Mouse (Mus musculus) embryonic facial prominence, embryonic 13.5 days (tissue): ENCODE results near the gene Shroom1. TPM values are rescaled to one million over a fixed set of nuclear protein-coding genes. Genes with fewer than 3 reads are reported as not detected.

Experiments
- ATAC-seq: fragments of 200-750 bp; cut with Nextera tagmentation; 2 replicates; pipeline ENCODE4 v1.8.0; 2017; ENCODE audit warnings: low read depth; ENCODE audit not compliant: insufficient number of reproducible peaks, insufficient read depth, low FRiP score, low TSS enrichment
- H3K27ac ChIP-seq: fragments of 300-500 bp; sonication (generic); 2 replicates; pipeline ENCODE4 v1.5.1; 2015; ENCODE audit warnings: moderate library complexity, mild to moderate bottlenecking, inconsistent platforms
- H3K27me3 ChIP-seq: fragments of 300-500 bp; sonication (generic); 2 replicates; pipeline ENCODE4 v1.6.1; 2015; ENCODE audit warnings: mild to moderate bottlenecking, inconsistent platforms
- H3K36me3 ChIP-seq: fragments of 300-500 bp; sonication (generic); 2 replicates; pipeline ENCODE4 v1.6.1; 2015; ENCODE audit warnings: mild to moderate bottlenecking, inconsistent platforms
- H3K4me1 ChIP-seq: fragments of 300-500 bp; sonication (generic); 2 replicates; pipeline ENCODE4 v1.6.1; 2015; ENCODE audit warnings: inconsistent platforms
- H3K4me2 ChIP-seq: fragments of 300-500 bp; sonication (generic); 2 replicates; pipeline ENCODE4 v1.6.1; 2015; ENCODE audit warnings: moderate library complexity, mild to moderate bottlenecking, inconsistent platforms
- H3K4me3 ChIP-seq: fragments of 300-500 bp; sonication (generic); 2 replicates; pipeline ENCODE4 v1.5.1; 2015; ENCODE audit warnings: mild to moderate bottlenecking, inconsistent platforms
- H3K9ac ChIP-seq: fragments of 300-500 bp; sonication (generic); 2 replicates; pipeline ENCODE4 v1.6.1; 2015; ENCODE audit warnings: mild to moderate bottlenecking, inconsistent platforms
- H3K9me3 ChIP-seq: fragments of 300-500 bp; sonication (generic); 2 replicates; pipeline ENCODE4 v1.6.1; 2016; ENCODE audit warnings: inconsistent platforms
- WGBS: fragments of 180-500 bp; shearing (Covaris S2); methylation state at CpG from one replicate; pipeline ENCODE4 v1.1.7; 2015; ENCODE audit warnings: mixed read lengths; 5-methylcytosine and 5-hydroxymethylcytosine counted together
- polyA plus RNA-seq: library from polyadenylated mRNA; unstranded; fragments of >200 nt; fragmentation: Nextera tagmentation; extraction: Ambion mirVana; gene quantifications from 2 replicates; pipeline ENCODE4 v1.2.1, GENCODE M21; 2015

Gene Shroom1
- polyA plus RNA-seq, 1 experiment from 2014 or later, result 5.7 TPM

GRCm38 (mm10) chr11:53429182-53429581 is 27.8 kb upstream of the Shroom1 start:
- ATAC-seq, result no peak
- Histone ChIP-seq H3K9me3 (no peaks in the 10 kb centered on the region), H3K4me3 (0 out of 2 replicates have a peak overlapping the region, but pooled peaks have one; percentile 85)

GRCm38 (mm10) chr11:53430300-53430669 is 26.7 kb upstream of the Shroom1 start:
- H3K36me3 ChIP-seq, result peaks cover 9% of the 10 kb centered on the region
- H3K9me3 ChIP-seq, result no peaks in the 10 kb centered on the region
- H3K27ac ChIP-seq, result peak overlapping the region; percentile 73
- H3K4me3 ChIP-seq, result peak overlapping the region; percentile 85
- under 1% methylated on average over 34 of the region's 34 CpGs for WGBS
- peak overlapping the region; percentile 66 for H3K4me2 ChIP-seq
- ATAC-seq, result peak; percentile 23
- no peaks in the 10 kb centered on the region for H3K27me3 ChIP-seq
- peaks cover 11% of the 10 kb centered on the region for H3K4me1 ChIP-seq
- peak overlapping the region; percentile 92 for H3K9ac ChIP-seq

More at GRCm38 (mm10) chr11:53429182-53429581, 27.8 kb upstream of the Shroom1 start:
- Histone ChIP-seq H3K36me3 (peaks cover 9% of the 10 kb centered on the region), H3K27me3 (no peaks in the 10 kb centered on the region), H3K4me1 (peaks cover 11% of the 10 kb centered on the region), H3K4me2 (peak overlapping the region; percentile 66), H3K9ac (no peak overlapping the region), H3K27ac (no peak overlapping the region)

GRCm38 (mm10) chr11:53430670-53431346 is 26.2 kb upstream of the Shroom1 start, which contains the start of the genes Uqcrq and Gdf9:
TSS of gene Uqcrq (minus strand) at chr11:53430831.
TSS of gene Gdf9 (plus strand) at chr11:53431023.
- H3K27ac ChIP-seq, result peak within 1 kb of the TSS; percentile 73
- peak; percentile 90 for ATAC-seq
- H3K36me3 ChIP-seq, result peaks cover 9% of the 10 kb centered on the region
- H3K4me3 ChIP-seq, result peak within 1 kb of the TSS; percentile 85
- no peaks in the 10 kb centered on the region for H3K27me3 ChIP-seq
- H3K9me3 ChIP-seq, result no peaks in the 10 kb centered on the region
- peak within 1 kb of the TSS; percentile 66 for H3K4me2 ChIP-seq
- under 1% methylated on average over 44 of the region's 44 CpGs for WGBS
- peak within 1 kb of the TSS; percentile 92 for H3K9ac ChIP-seq
- H3K4me1 ChIP-seq, result peaks cover 11% of the 10 kb centered on the region

DNA sequence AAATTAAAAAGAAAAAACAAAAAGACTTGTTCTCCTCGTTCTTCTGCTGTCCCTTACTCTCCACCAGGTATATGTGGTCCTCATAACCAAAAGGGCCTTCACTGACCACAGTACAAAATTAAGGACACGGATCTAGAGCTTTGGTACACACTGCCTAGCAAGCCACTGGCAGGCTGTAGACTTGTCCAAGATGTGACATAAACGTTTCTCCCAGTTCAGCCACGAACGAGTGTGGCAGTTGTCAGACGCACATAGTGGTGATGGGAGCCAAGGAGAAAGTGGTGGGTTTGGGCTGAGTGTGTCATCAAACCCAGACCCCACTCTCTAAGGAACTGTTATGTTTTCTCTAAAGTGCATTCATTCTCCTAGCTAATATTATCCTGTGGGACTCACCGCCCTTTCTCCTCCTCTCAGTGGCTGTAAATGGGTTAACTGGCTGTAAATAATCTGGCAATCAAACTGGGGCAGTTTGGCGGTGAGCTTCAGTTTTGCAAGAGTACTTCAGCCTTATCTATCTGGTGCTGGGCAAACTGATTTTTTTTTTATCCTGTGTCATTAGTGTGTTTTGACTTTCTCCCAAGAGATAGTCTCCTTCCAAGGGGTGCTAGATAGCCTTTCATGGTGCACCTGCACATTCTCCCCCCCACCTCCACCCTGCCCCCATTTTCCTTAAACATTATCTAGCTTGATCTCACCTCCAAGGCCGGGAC is 25.5 kb upstream of the Shroom1 start:
- Histone ChIP-seq H3K4me1 (peaks cover 11% of the 10 kb centered on the region), H3K4me2 (peak overlapping the region; percentile 66), H3K4me3 (peak overlapping the region; percentile 85), H3K27ac (peak overlapping the region; percentile 73), H3K9ac (peak overlapping the region; percentile 92), H3K27me3 (no peaks in the 10 kb centered on the region), H3K9me3 (no peaks in the 10 kb centered on the region), H3K36me3 (peaks cover 9% of the 10 kb centered on the region)
- whole genome bisulfite sequencing, result 19% methylated on average over 9 of the region's 9 CpGs
- ATAC-seq, result peak; percentile 35

DNA sequence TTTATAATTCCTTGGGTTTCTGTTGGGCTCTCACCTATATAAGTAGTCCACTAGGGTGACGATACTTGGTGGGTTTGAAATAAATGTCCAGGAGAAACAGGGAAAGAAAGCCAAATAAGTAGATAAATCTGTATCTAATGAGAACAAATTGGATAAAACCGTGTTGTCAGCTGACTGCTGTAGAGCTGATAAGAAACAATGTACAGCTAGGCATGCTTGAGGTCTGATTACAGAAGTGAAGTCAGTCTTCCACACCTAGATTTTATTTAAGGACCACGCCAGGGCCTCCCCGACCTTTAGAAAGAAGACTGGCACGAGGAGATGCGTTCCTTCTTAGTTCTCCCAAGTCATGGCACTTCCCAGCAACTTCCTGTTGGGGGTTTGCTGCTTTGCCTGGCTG is 23.9 kb upstream of the Shroom1 start:
- H3K4me1 ChIP-seq, result peaks cover 11% of the 10 kb centered on the region
- H3K27me3 ChIP-seq, result no peaks in the 10 kb centered on the region
- no peaks in the 10 kb centered on the region for H3K9me3 ChIP-seq
- ATAC-seq, result no peak
- 67% methylated on average over 6 of the region's 6 CpGs for WGBS
- H3K4me2 ChIP-seq, result no peak overlapping the region
- peaks cover 8% of the 10 kb centered on the region for H3K36me3 ChIP-seq
- no peak overlapping the region for H3K9ac ChIP-seq
- H3K27ac ChIP-seq, result no peak overlapping the region
- H3K4me3 ChIP-seq, result no peak overlapping the region

DNA sequence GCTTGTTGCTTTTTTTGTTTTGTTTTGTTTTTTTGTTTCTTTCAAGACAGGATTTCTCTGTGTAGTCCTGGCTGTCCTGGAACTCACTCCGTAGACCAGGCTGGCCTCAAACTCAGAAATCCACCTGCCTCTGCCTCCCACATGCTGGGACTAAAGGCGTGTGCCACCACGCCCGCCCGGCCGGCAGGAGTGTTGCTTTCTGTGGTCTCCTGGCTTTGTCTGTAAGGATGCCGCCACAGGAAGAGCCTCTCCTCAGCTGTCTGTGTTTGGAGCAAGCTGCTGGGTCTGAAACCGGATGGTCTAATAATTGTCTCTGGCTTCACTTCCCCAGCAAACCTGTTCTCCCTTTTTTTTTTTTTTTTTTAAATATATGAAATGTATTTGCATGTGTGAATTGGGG is 21.5 kb upstream of the Shroom1 start:
- no peak overlapping the region for H3K4me3 ChIP-seq
- H3K27ac ChIP-seq, result no peak overlapping the region
- no peak for ATAC-seq

DNA sequence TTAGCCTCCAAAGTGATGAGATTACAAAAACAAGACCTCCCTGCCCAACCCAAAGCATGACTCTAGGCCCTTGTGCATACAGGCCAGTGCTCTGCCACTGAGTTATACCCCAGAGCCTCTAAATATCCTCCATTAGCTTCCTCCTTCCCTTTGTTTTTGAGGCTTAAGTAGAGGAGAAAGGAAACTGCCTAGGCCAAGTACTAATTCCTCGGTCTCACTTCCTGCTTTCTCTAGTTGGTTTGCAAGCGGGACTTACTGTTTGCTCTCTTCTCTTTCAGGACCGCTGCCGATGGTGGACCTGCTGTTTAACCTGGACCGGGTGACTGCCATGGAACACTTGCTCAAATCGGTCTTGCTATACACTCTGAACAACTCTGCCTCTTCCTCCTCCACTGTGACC is 20.7 kb upstream of the Shroom1 start:
- no peak for ATAC-seq
- H3K4me2 ChIP-seq, result no peak overlapping the region
- H3K9me3 ChIP-seq, result no peaks in the 10 kb centered on the region
- WGBS, result 88% methylated on average over 6 of the region's 6 CpGs
- no peak overlapping the region for H3K9ac ChIP-seq
- H3K4me1 ChIP-seq, result peaks cover 3% of the 10 kb centered on the region; the same call in 1 of the 2 replicates
- no peak overlapping the region for H3K4me3 ChIP-seq
- H3K27me3 ChIP-seq, result no peaks in the 10 kb centered on the region
- H3K36me3 ChIP-seq, result no peaks in the 10 kb centered on the region
- no peak overlapping the region for H3K27ac ChIP-seq

More for the DNA sequence above, 21.5 kb upstream of the Shroom1 start:
- Histone ChIP-seq H3K4me2 (no peak overlapping the region), H3K9ac (no peak overlapping the region), H3K4me1 (peaks cover 5% of the 10 kb centered on the region; the same call in 1 of the 2 replicates), H3K27me3 (no peaks in the 10 kb centered on the region), H3K9me3 (no peaks in the 10 kb centered on the region), H3K36me3 (no peaks in the 10 kb centered on the region)
- 86% methylated on average over 8 of the region's 8 CpGs for WGBS

- Histone ChIP-seq H3K27ac (peak overlapping the region; percentile 72; the same call in 1 of the 2 replicates), H3K4me1 (peaks cover 4% of the 10 kb centered on the region; the same call in 1 of the 2 replicates), H3K4me3 (0 out of 2 replicates have a peak overlapping the region, but pooled peaks have one; percentile 3), H3K27me3 (no peaks in the 10 kb centered on the region), H3K36me3 (no peaks in the 10 kb centered on the region), H3K9me3 (no peaks in the 10 kb centered on the region), H3K4me2 (0 out of 2 replicates have a peak overlapping the region, but pooled peaks have one; percentile 9), H3K9ac (0 out of 2 replicates have a peak overlapping the region, but pooled peaks have one; percentile 27)
- ATAC-seq, result no peak
- WGBS, result 31% methylated on average over 12 of the region's 12 CpGs
These were observed 15.1 kb upstream of the Shroom1 start for GRCm38 (mm10) chr11:53441921-53442320.

DNA sequence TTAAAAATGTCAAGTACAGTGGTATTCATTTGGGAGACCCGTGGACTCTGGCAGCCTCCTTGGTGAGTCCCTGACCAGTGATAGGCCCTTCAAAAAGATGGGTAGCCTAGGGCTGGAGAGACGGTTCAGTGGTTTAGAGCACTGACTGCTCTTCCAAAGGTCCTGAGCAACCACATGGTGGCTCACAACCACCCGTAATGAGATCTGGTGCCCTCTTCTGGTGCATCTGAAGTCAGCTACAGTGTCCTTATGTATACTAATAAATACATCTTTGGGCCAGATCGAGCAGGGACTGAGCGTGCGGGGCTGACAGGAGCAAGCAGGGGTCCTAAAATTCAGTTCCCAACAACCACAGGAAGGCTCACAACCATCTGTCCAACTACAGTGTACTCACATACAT is 13.1 kb upstream of the Shroom1 start:
- Histone ChIP-seq H3K4me3 (no peak overlapping the region), H3K36me3 (no peaks in the 10 kb centered on the region), H3K4me1 (peaks cover 4% of the 10 kb centered on the region; the same call in 1 of the 2 replicates), H3K27me3 (no peaks in the 10 kb centered on the region), H3K9ac (no peak overlapping the region), H3K9me3 (no peaks in the 10 kb centered on the region), H3K27ac (no peak overlapping the region), H3K4me2 (no peak overlapping the region)
- no peak for ATAC-seq
- whole genome bisulfite sequencing, result 38% methylated on average over 6 of the region's 6 CpGs

GRCm38 (mm10) chr11:53445562-53445961 is 11.4 kb upstream of the Shroom1 start:
- Histone ChIP-seq H3K9me3 (no peaks in the 10 kb centered on the region), H3K4me1 (peaks cover 4% of the 10 kb centered on the region; the same call in 1 of the 2 replicates), H3K4me2 (no peak overlapping the region), H3K27me3 (no peaks in the 10 kb centered on the region), H3K27ac (no peak overlapping the region), H3K4me3 (no peak overlapping the region), H3K36me3 (no peaks in the 10 kb centered on the region), H3K9ac (no peak overlapping the region)
- no peak for ATAC-seq
- 64% methylated on average over 13 of the region's 13 CpGs for WGBS

DNA sequence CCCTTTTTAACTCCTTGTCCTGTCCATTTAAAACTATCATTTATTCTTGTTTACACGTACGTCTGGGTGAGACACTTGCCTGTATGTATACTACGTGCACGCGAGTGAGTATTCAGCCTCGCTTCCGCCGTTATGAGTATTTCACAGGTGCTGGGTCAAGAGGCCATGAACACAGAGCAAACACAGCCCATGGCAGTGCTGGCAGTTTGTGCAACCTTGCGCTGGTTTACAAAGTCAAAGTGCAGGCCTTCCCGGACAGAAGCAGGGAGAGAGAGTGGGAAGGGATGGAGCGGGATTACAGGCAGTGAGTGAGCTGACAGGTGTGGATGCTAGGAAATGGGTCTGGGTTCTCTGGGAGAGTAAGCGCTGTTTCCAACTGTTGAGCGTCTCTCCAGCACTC is 10.8 kb upstream of the Shroom1 start:
- H3K27me3 ChIP-seq, result no peaks in the 10 kb centered on the region
- H3K4me1 ChIP-seq, result peaks cover 4% of the 10 kb centered on the region; the same call in 1 of the 2 replicates
- H3K4me2 ChIP-seq, result no peak overlapping the region
- H3K9ac ChIP-seq, result no peak overlapping the region
- H3K27ac ChIP-seq, result no peak overlapping the region
- no peaks in the 10 kb centered on the region for H3K36me3 ChIP-seq
- ATAC-seq, result no peak
- no peaks in the 10 kb centered on the region for H3K9me3 ChIP-seq
- no peak overlapping the region for H3K4me3 ChIP-seq
- WGBS, result 85% methylated on average over 13 of the region's 13 CpGs
